Comparison of ENCODE assay signal across 13 mouse cellular contexts in genomic region chrX:48147741-48148186, GRCm38 (mm10). TPM values are rescaled to one million over a fixed set of nuclear protein-coding genes. Genes with fewer than 3 reads are reported as not detected.
DNase-seq lines count a peak whose midpoint lies in the region; TF ChIP-seq lines count a peak whose summit lies in the region.
"Had no signal": no experiment of that assay in that cellular context is flagged by ENCODE, and none has a peak within 500 bp of the region (broad histone marks: within the 10 kb centered on the region; RNA-seq: fewer than 3 reads in every experiment).

No protein-coding gene starts in this region.

- 77% methylated on average over 7 of the region's 7 CpGs for WGBS in lung, adult 2 months

- no peak for TF ChIP-seq CTCF in lung, adult 2 months (IDR thresholded peaks at IDR 0.05; ENCODE audit: insufficient read depth, low read length)

- DNase-seq in lung, adult 2 months, result no peak
- no peak for DNase-seq in lung, postnatal 4 days
- DNase-seq in induced T-regulatory cell, adult 2 months (ENCODE audit: low read depth), result peak; percentile 79
- DNase-seq in natural killer cell, adult 2 months (ENCODE audit: low spot score in 2 of 2), result peak; percentile 57 to 67
- peak; percentile 65 to 79 for DNase-seq in thymus, postnatal 36 days
- no peak for DNase-seq in layer of hippocampus, adult 18-20 months (ENCODE audit: low spot score in 2 of 2)
- DNase-seq in cerebellum, adult 11-12 months, result no peak
- no peak for DNase-seq in left cerebral cortex, postnatal 25 days (ENCODE audit: low spot score in 2 of 2)
- DNase-seq: cerebellum, adult 18-20 months had no signal

- H3K4me3 ChIP-seq in lung, adult 2 months (replicated peaks; ENCODE audit: extremely low read depth, low read depth, low read length), result peak overlapping the region; percentile 34
- H3K4me3 ChIP-seq: embryonic facial prominence, embryonic 13.5 days; hindbrain, embryonic 10.5 days; kidney, embryonic 15.5 days; midbrain, embryonic 12.5 days had no signal

- intact Hi-C loops in left cerebral cortex, postnatal 25 days (cut with DNase I), result no loop called here

- H3K4me1 ChIP-seq in lung, adult 2 months (ENCODE audit: control insufficient read depth, insufficient read depth, low read length), result no peaks in the 10 kb centered on the region; the same call in 1 of the 2 replicates
- H3K4me1 ChIP-seq: embryonic facial prominence, embryonic 13.5 days; midbrain, embryonic 12.5 days had no signal

- TF ChIP-seq POLR2A in lung, adult 2 months (IDR thresholded peaks at IDR 0.05; ENCODE audit: borderline replicate concordance, extremely low read depth, low read depth, low read length), result peak; percentile 19; the same call in 1 of the 2 replicates

RNA-seq across cellular contexts. Expression of gene Sash3, which starts 1.5 kb away (rescaled TPM):
- polyA plus RNA-seq in lung, adult 2 months (2012; rRNA removed), result 11.5 and 14.6 TPM in 2 replicates
- 1 to 10 TPM in 1 of 2 experiments, under 1 TPM in 1; 0.81 to 1.4 TPM for total RNA-seq in layer of hippocampus, adult 18-20 months (2021)
- total RNA-seq in left cerebral cortex, postnatal 25 days (2021), result 1 to 10 TPM; 1.8 TPM

RNA-seq across cellular contexts. Expression of gene Xpnpep2, which starts 39.2 kb away (rescaled TPM):
- 3.5 and 9.1 TPM in 2 replicates for polyA plus RNA-seq in lung, adult 2 months (2012; rRNA removed)
- under 1 TPM; 0.50 to 0.89 TPM for total RNA-seq in layer of hippocampus, adult 18-20 months (2021)
- under 1 TPM; 0.27 to 0.37 TPM for total RNA-seq in left cerebral cortex, postnatal 25 days (2021)

Comparison
In these comparisons a context has a peak if more than half of its experiments do, and no peak if none do; other contexts are left out.
1. DNase-seq: peak in induced T-regulatory cell, adult 2 months (single experiment), natural killer cell, adult 2 months (2 of 2) and thymus, postnatal 36 days (2 of 2); none in lung, adult 2 months (single experiment), lung, postnatal 4 days (0 of 2), layer of hippocampus, adult 18-20 months (0 of 2), cerebellum, adult 11-12 months (single experiment) and left cerebral cortex, postnatal 25 days (0 of 2).